In the genomic region with DNA sequence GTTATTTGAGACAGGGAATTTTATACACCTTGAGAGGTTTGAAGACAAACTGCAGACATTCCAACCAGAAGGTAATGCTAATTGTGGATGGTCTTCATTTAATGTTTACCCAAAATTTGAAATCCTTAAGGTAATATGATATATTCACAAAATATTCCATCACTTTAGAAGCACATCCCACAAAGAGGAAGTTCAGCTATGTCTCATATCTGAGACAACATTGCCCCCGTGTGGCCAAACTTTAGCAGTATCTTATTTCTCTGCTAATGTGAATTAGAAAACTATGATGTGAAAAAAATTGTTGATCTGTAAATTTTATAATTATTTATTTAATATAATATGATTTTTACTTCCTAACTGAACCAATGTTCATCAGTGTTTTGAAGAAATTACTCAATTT, we compare ENCODE assay signal across 8 mouse cellular contexts.
A peak's percentile ranks its signal among the peaks of the same experiment; 100 is the strongest.
DNase-seq lines count a peak whose midpoint lies in the region; ATAC-seq and TF ChIP-seq lines count a peak whose summit lies in the region.

No protein-coding gene starts in this region.

- H3K27ac ChIP-seq in cerebellum, adult 2 months (ENCODE audit: insufficient read depth, low read length): no peak overlapping the region
- no peak overlapping the region for H3K27ac ChIP-seq in limb, embryonic 14.5 days (replicated peaks; ENCODE audit: low read depth, low read length)

- H3K4me2 ChIP-seq in limb, embryonic 14.5 days (replicated peaks; ENCODE audit: low read depth, low read length, severe bottlenecking): no peak overlapping the region

- no peak overlapping the region for H3K9ac ChIP-seq in limb, embryonic 14.5 days (ENCODE audit: low read depth, low read length, severe bottlenecking)

- H3K9me3 ChIP-seq in limb, embryonic 14.5 days (ENCODE audit: control insufficient read depth, low read length): no peaks in the 10 kb centered on the region

- no peak for TF ChIP-seq POLR2A in cerebellum, adult 2 months (IDR thresholded peaks at IDR 0.05; ENCODE audit: borderline replicate concordance, insufficient read depth, low read length)
- TF ChIP-seq POLR2A in limb, embryonic 14.5 days (IDR thresholded peaks at IDR 0.05; ENCODE audit: borderline replicate concordance, extremely low read depth, insufficient read depth, insufficient read length): no peak

- DNase-seq in cerebellum, adult 2 months: peak; percentile 3 to 18
- DNase-seq in cerebellum, adult 11-12 months: no peak
- DNase-seq in ovary, postnatal 14 days (ENCODE audit: low spot score): peak; percentile 7
- no peak for DNase-seq in ovary, adult 18-20 months (ENCODE audit: low spot score)
- peak; percentile 22 to 23 for DNase-seq in cerebellum, postnatal 36 days
- DNase-seq in limb, embryonic 14.5 days (ENCODE audit: low spot score): peak; percentile 70

- peak; percentile 58 to 59; a peak in 2 of 4 replicates for ATAC-seq in hematopoietic stem cell, adult 5-6 weeks (replicated peaks in 1 of 2; ENCODE audit: insufficient read depth in 1 of 2, low FRiP score in 2 of 2, low TSS enrichment in 1 of 2, low read depth in 1 of 2, poor library complexity in 2 of 2, severe bottlenecking in 2 of 2)
- ATAC-seq in limb, embryonic 14.5 days (ENCODE audit: low FRiP score, low read depth): no peak
- no peak for ATAC-seq in erythroblast, adult 5-6 weeks (replicated peaks; ENCODE audit: low FRiP score, poor library complexity, severe bottlenecking)

- 2% methylated on average over 1 of the region's 1 CpGs for WGBS in cerebellum, adult 2 months
- WGBS in limb, embryonic 14.5 days: 0% methylated on average over 1 of the region's 1 CpGs

- no peak for TF ChIP-seq CTCF in cerebellum, adult 2 months (IDR thresholded peaks at IDR 0.05; ENCODE audit: borderline replicate concordance, insufficient read depth, low read depth, low read length)

- no peak overlapping the region for H3K4me3 ChIP-seq in cerebellum, adult 2 months (replicated peaks; ENCODE audit: insufficient read depth, low read depth, low read length)
- H3K4me3 ChIP-seq in limb, embryonic 14.5 days (replicated peaks; ENCODE audit: low read length): no peak overlapping the region

- no peaks in the 10 kb centered on the region for H3K36me3 ChIP-seq in limb, embryonic 14.5 days (ENCODE audit: control insufficient read depth, insufficient read depth, low read length)

- no peaks in the 10 kb centered on the region for H3K27me3 ChIP-seq in cerebellum, adult 2 months (ENCODE audit: control insufficient read depth, insufficient read depth, low read length)
- no peaks in the 10 kb centered on the region for H3K27me3 ChIP-seq in limb, embryonic 14.5 days (ENCODE audit: control insufficient read depth, insufficient read depth, low read length)

- no peaks in the 10 kb centered on the region for H3K4me1 ChIP-seq in cerebellum, adult 2 months (ENCODE audit: control insufficient read depth, insufficient read depth, low read length)
- H3K4me1 ChIP-seq in limb, embryonic 14.5 days (ENCODE audit: control insufficient read depth, insufficient read depth, low read length): no peaks in the 10 kb centered on the region

Comparison
In these comparisons a context has a peak if more than half of its experiments do, and no peak if none do; other contexts are left out.
1. DNase-seq: peak in cerebellum, adult 2 months (2 of 2), ovary, postnatal 14 days (single experiment), cerebellum, postnatal 36 days (2 of 2) and limb, embryonic 14.5 days (single experiment); none in cerebellum, adult 11-12 months (single experiment) and ovary, adult 18-20 months (single experiment).
2. ATAC-seq: peak in hematopoietic stem cell, adult 5-6 weeks (2 of 2); none in limb, embryonic 14.5 days (single experiment) and erythroblast, adult 5-6 weeks (single experiment).